Mouse (Mus musculus) ES-E14 (cell line): ENCODE measurements around the gene Ddx60. TPM values are rescaled to one million over a fixed set of nuclear protein-coding genes. Genes with fewer than 3 reads are reported as not detected.

Source experiments
- DNase-seq: peaks from one replicate; pipeline ENCODE4 v3.0.0-alpha.2; 2013; ENCODE audit warnings: low read depth, low spot score
- H3K27ac ChIP-seq: 2 replicates; pipeline ENCODE4 v1.5.1; 2012; ENCODE audit warnings: low read depth, mild to moderate bottlenecking, low read length, moderate library complexity, mixed read lengths; ENCODE audit not compliant: poor library complexity, insufficient read depth, severe bottlenecking
- H3K36me3 ChIP-seq: 2 replicates; pipeline ENCODE4 v1.6.1; 2012; ENCODE audit warnings: mild to moderate bottlenecking, low read length, moderate library complexity, mixed read lengths; ENCODE audit not compliant: control insufficient read depth, poor library complexity, insufficient read depth, severe bottlenecking
- H3K4me1 ChIP-seq, 2 experiments: fragments of 150-350 bp in 1 of 2; sonication (generic) in 1 of 2; 2 replicates each; pipeline ENCODE4 v1.6.1; 2012; ENCODE audit warnings: low read length in 2 of 2, mild to moderate bottlenecking in 1 of 2, mixed read lengths in 1 of 2; ENCODE audit not compliant: control insufficient read depth in 2 of 2, insufficient read depth in 2 of 2, poor library complexity in 1 of 2
- H3K4me3 ChIP-seq, 2 experiments: fragments of 150-350 bp in 1 of 2; sonication (generic) in 1 of 2; 2 replicates each; pipeline ENCODE4 v1.5.1; 2012; ENCODE audit warnings: low read length in 2 of 2, low read depth in 1 of 2, mild to moderate bottlenecking in 1 of 2, mixed read lengths in 1 of 2; ENCODE audit not compliant: insufficient read depth in 1 of 2, poor library complexity in 1 of 2, severe bottlenecking in 1 of 2
- H3K9ac ChIP-seq: 2 replicates; pipeline ENCODE4 v1.6.1; 2012; ENCODE audit warnings: low read depth, mild to moderate bottlenecking, low read length, mixed read lengths; ENCODE audit not compliant: poor library complexity, insufficient read depth, severe bottlenecking
- H3K9me3 ChIP-seq: fragments of 150-350 bp; sonication (generic); 2 replicates; pipeline ENCODE4 v1.6.1; 2012; ENCODE audit warnings: low read depth, mild to moderate bottlenecking, low read length; ENCODE audit not compliant: control insufficient read depth, insufficient read depth
- CHD2 ChIP-seq: IDR thresholded peaks from 2 replicates; pipeline ENCODE4 v1.6.1; 2014; ENCODE audit warnings: mild to moderate bottlenecking, low read depth, low read length, inconsistent platforms
- HCFC1 ChIP-seq: IDR thresholded peaks from 2 replicates; pipeline ENCODE4 v1.6.1; 2012; ENCODE audit warnings: low read length, inconsistent platforms, borderline replicate concordance; ENCODE audit not compliant: insufficient read depth
- MAFK ChIP-seq: IDR thresholded peaks from 2 replicates; pipeline ENCODE4 v1.6.1; 2014; ENCODE audit warnings: mild to moderate bottlenecking, low read depth, low read length, inconsistent platforms; ENCODE audit not compliant: insufficient read depth
- ZC3H11A ChIP-seq: IDR thresholded peaks from 2 replicates; pipeline ENCODE4 v1.6.1; 2012; ENCODE audit warnings: low read depth, mild to moderate bottlenecking, inconsistent platforms, low read length, borderline replicate concordance
- ZNF384 ChIP-seq: IDR thresholded peaks from 2 replicates; pipeline ENCODE4 v1.6.1; 2012; ENCODE audit warnings: low read depth, low read length, inconsistent platforms
- in situ Hi-C, 2 experiments: fragments of 600-800 bp; cut with MboI; formaldehyde crosslinking; loops; one replicate each; pipeline ENCODE4 v1.15.1; 2025; ENCODE audit warnings: low sequenced_read_pairs in 2 of 2, inconsistent platforms in 1 of 2; ENCODE audit not compliant: unreplicated experiment in 2 of 2
- total RNA-seq: library from RNA; depleted of rRNA; stranded (reverse); fragments of 300-350 nt; gene quantifications from 2 replicates; pipeline ENCODE4 v1.2.3, GENCODE M21; 2012; rRNA removed

Gene Ddx60
- total RNA-seq: 0.26 and 0.31 TPM in 2 replicates

DNA sequence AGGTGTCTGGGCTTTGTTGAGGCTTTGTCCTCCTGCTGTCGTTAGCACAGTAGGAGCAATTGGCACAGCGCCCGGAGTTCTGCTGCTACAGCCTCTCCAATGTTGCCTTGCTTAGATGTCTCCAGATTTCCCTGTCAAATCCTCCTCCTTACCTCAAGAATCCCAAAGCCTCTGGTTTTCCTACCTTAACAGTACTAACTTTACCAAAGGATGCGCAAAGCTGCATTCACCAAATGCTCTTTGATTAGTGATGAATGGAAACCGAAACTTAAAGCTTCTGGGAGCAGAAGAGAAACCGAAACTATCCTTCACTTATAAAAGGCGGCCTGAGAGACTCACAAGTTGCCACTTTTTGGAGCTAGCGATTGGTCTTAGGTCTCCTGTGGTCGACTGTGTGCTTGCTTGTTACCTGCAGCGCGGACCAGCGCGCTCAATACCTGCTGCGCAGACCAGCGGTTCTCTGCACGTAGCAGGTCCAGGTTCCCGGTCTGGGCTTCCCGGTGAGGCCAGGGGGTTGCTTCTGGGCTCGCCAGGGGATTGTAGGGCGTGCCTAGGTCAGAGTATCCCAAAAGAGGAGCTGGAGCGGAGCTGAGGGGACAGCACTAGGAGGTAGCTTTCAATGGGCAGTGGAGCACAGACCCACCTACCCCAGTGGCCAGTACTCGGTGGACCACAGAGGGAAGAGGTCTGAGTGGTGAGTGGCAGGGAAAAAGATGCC lies at the start of gene Ddx60:
TSS of gene Ddx60 (plus strand) at position 311 of the 718 bp plus-strand sequence.
- H3K27ac ChIP-seq: no peak within 1 kb of the TSS; the same call in 1 of the 2 replicates
- H3K4me3 ChIP-seq: peak within 1 kb of the TSS; percentile 37 to 66; a peak in 3 of 4 replicates
- H3K4me1 ChIP-seq: peaks cover 3 to 5% of the 10 kb centered on the region in 2 experiments; a peak in 2 of 4 replicates
- H3K9me3 ChIP-seq: no peaks in the 10 kb centered on the region
- in situ Hi-C loops: no loop called here
- peak; percentile 15 for DNase-seq
- no peaks in the 10 kb centered on the region for H3K36me3 ChIP-seq
- H3K9ac ChIP-seq: 0 out of 2 replicates have a peak within 1 kb of the TSS, but pooled peaks have one; percentile 17
- no peak for TF ChIP-seq ZNF384
- no peak for TF ChIP-seq HCFC1
- TF ChIP-seq ZC3H11A: no peak
- no peak for TF ChIP-seq CHD2
- TF ChIP-seq MAFK: no peak

DNA sequence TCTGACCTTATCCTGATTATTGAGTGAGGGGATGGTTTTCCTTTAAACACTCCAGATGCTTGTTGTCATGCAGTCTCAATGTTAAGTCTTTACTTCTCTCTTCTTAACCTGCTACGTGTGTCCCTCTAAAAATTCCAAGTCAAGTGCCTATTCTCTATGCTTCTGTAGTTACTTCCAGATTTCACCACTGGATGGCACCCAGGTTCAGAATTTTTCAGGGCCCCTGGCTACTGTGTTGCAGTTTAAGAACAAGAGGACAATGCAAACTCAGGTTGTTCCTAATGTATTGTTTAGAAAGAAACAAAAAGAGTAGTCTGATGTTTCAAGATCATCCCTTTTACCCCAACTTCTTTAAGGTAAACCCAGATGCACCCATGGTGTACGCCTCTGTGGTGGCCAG lies 33.8 kb upstream of the Ddx60 start:
- Histone ChIP-seq H3K36me3 (no peaks in the 10 kb centered on the region), H3K27ac (no peak overlapping the region), H3K4me3 (no peak overlapping the region), H3K4me1 (no peaks in the 10 kb centered on the region), H3K9ac (no peak overlapping the region), H3K9me3 (no peaks in the 10 kb centered on the region)
- peak; percentile 75 for TF ChIP-seq ZC3H11A
- TF ChIP-seq ZNF384: no peak
- peak; percentile 40 for DNase-seq
- in situ Hi-C loops: loop anchor here in 1 of 2 experiments (10.0 kb wide), 1 partner anchor 161 kb away; no protein-coding TSS in a partner anchor

DNA sequence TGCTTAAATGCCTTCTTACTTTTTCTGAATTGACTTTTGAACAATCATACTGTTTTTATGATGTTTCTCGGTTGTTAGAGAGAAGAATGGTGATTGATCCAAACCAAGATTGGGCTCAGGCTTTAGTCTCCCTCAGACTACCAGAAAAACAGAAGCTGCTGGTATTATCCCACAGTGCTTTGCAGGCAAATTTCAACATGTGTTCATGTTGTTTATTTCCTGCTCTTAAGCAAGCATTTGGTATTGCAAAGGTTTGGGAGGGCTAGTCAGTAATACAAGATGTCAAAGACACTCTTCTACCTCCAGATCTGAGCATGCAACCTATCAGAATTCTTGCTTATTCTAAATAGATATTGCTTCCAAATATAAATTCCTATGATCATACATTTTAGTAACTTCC lies 31.1 kb upstream of the Ddx60 start:
- H3K27ac ChIP-seq: no peak overlapping the region
- H3K9me3 ChIP-seq: no peaks in the 10 kb centered on the region
- TF ChIP-seq HCFC1 (no peak), CHD2 (no peak), ZC3H11A (no peak), MAFK (no peak), ZNF384 (no peak)
- H3K36me3 ChIP-seq: no peaks in the 10 kb centered on the region
- H3K4me3 ChIP-seq: no peak overlapping the region
- no peak for DNase-seq
- in situ Hi-C loops: loop anchor here (5.0 to 10.0 kb wide), 2 partner anchors 156 to 158 kb away; no protein-coding TSS in a partner anchor
- no peak overlapping the region for H3K9ac ChIP-seq
- no peaks in the 10 kb centered on the region for H3K4me1 ChIP-seq

DNA sequence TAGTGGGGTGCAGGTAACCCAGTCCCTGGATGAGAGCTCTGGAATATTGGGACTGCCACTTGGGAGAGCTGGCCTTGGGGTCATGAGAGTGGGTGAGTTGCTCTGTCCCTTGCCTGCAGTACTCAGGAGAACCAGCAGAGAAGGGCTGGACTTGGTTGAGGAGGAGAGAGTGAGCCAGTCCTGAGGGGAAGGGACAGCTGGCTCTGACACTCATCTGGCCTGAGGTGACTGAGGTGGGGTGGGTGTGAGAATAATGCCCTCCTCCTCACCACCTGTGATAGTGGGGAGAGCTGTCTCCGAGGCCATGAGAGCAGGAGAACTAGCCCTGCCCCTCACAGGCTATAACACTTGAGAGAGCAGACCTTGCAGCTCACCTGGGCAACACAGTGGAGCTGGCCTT lies 30.5 kb upstream of the Ddx60 start:
- in situ Hi-C loops: loop anchor here (5.0 to 10.0 kb wide), 2 partner anchors 155 to 157 kb away; no protein-coding TSS in a partner anchor
- TF ChIP-seq MAFK: no peak
- no peak for TF ChIP-seq HCFC1
- TF ChIP-seq ZNF384: no peak
- no peak for TF ChIP-seq ZC3H11A
- TF ChIP-seq CHD2: no peak
- no peak overlapping the region for H3K27ac ChIP-seq
- H3K36me3 ChIP-seq: no peaks in the 10 kb centered on the region
- no peak overlapping the region for H3K4me3 ChIP-seq
- DNase-seq: no peak
- H3K4me1 ChIP-seq: no peaks in the 10 kb centered on the region
- H3K9me3 ChIP-seq: no peaks in the 10 kb centered on the region
- H3K9ac ChIP-seq: no peak overlapping the region
